Mouse (Mus musculus) right cerebral cortex, postnatal 36 days (tissue): Measurements from ENCODE around the gene Ptn.
"Not testable (repeated sequence)": the region's sequence is repeated elsewhere in the genome, so short reads cannot be mapped to it uniquely, and the experiment has no call there.

Experiments used
- DNase-seq, 2 experiments: peaks; one replicate each; pipeline ENCODE4 v3.0.0; 2022; ENCODE audit warnings: low spot score in 2 of 2, mixed read lengths in 1 of 2

The Ptn gene

DNA sequence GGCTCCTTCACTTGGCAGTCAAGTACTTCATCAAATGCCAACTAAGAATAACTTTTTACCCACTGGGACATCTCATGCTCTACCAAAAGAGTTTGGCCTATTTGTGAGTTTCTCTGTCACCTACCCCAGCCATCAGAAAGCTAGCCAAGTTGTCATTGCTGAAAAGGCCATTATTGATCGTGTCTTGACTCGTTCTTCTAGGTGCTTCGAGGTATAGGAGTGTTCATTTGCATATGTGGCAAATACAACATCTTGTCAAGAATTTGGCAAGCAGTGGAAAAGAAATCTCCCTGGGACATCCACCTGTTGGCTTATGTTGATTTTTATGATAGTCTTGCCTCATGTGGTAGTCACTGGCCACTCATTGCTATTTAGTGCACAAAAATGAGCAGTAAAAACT, 43.1 kb downstream of the Ptn start:
- DNase-seq: no peak

- no peak for DNase-seq
These were observed 54.8 kb downstream of the Ptn start for GRCm38 (mm10) chr6:36755001-36755885.

- DNase-seq: no peak
These were observed 57.1 kb downstream of the Ptn start for GRCm38 (mm10) chr6:36752887-36753286.

DNA sequence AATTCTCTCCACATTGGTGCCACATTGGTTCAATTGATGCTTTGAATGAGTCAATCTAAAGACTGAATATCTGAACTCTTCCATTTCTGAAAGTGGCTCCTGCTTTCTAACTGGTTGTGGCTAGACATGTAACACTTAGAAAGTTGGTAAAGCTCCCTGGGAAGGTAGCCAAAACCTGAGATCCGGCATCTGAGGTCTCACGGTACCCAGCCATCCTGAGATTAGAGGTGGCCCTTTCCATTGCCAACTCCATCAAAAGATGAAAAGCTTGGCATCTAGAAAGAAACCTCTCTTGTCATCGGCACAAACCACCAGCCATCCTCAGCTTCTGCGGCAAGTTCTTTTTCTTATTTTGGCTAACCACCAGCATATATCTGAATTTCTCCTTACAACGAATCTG, 70.2 kb downstream of the Ptn start:
- no peak for DNase-seq

DNA sequence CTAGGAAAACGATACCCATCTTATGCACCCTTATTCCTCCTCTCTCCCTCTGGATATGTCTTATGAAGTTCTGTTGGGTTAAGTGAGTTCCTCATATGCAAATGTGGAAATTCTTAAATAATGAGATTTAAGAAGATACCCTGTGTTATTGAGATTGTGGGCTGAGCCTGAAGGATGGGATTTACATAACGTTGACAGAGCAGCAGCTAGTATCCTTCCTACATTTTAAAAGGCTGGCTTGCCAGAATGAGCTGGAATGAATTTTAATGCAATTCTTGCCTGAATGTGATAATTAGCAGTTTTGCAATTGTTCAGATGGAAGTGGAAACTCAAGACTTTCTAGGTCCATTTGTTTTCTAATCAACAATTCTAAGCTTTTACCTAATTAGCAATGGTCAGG, 73.3 kb downstream of the Ptn start:
- DNase-seq: no peak

- not testable (repeated sequence) for DNase-seq
These were observed 74.4 kb downstream of the Ptn start for GRCm38 (mm10) chr6:36735622-36736021.

DNA sequence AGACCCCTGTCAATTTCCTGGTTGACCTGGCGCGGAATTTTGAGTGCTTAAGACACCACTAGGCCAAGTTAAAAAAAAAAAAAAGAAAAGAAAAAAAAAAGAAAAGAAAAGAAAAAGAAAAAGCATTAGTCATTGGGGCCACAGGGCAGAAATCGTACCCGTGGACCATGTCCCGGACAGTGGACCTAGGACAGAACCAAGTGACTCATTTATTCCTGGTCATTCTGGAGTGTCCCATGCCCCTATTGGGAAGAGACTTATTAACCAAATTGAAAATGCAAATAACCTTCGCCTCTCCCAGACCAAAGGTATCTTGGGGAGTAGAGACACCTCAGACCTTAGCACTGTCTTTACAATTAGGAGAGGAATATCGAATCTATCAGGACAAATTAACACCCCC, 80.2 kb downstream of the Ptn start:
- DNase-seq: not testable (repeated sequence)

- DNase-seq: no peak
These were observed 81.9 kb downstream of the Ptn start for GRCm38 (mm10) chr6:36728079-36728478.

DNA sequence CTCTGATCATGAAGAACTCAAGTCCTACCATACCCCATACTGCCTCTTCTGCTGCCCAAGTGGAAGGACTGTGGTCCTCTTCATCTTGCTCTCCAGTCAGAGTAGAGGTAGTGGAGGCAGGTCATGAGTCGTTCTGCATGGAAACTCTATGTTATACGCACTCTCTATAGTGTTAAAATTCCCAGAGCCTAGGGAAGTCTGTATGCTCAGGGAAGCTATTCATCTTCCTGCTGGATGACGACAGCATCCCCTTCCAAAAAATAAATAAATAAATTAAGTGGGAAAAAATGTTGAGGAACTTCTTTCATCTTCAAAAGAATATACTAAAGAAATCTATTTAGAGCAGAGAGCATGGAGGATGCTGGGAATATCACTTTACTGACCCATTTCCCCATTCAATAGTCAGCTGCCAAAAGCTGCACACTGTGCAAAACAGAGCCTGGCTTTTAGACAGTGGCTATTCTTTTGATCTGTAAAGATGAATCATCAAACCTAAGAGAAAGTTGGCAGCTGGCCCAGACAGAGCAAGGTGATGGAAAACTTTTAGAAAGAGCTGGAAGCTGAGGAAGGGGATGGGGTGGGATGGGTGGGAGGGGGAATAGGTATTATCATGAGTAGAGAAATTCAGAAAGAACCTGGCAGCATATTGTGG, 84.4 kb downstream of the Ptn start:
- DNase-seq: no peak

- DNase-seq: peak; percentile 49 to 64
These were observed 87.1 kb downstream of the Ptn start for GRCm38 (mm10) chr6:36722769-36723549.

DNA sequence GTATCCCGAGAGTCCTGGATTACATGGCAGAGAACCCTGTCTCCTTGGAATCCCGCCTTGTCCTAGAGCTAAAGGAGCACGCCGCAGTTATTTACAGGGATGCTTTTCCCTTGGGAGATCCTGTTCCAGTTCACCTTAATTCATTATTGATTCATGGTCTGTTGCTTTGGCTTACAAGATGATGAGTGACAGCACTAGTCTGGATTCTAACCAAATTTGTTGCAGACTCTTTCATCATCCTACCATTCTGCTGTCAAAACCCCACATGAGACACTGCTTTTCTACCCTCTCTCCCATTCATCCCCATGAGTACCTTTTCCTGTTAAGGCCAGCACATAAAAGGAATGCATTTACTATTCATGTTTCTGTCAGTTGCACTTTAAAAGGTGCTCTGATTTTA, 96.7 kb downstream of the Ptn start:
- no peak for DNase-seq

GRCm38 (mm10) chr6:36695481-36695880, 114.5 kb downstream of the Ptn start:
- DNase-seq: no peak

DNA sequence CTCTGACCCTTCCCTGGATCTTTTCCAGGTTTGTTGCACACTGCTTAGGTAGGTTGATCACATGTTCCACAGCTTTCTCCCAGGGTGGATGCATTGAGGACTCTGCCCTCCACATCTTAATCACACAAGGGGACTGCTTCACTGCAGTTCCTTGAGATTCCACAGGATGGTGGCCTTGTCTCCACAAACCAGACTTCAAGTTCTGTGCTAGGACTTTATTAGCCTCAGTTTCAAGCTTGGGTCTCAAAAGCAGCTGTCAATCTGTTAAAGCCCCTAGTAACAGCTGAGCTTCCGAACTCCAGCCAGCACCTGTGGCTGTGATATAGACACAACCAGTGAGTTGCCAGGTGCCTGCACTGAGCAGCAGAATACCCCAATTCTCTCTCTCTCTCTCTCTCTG, 118.5 kb downstream of the Ptn start:
- DNase-seq: peak; percentile 26 to 27

DNA sequence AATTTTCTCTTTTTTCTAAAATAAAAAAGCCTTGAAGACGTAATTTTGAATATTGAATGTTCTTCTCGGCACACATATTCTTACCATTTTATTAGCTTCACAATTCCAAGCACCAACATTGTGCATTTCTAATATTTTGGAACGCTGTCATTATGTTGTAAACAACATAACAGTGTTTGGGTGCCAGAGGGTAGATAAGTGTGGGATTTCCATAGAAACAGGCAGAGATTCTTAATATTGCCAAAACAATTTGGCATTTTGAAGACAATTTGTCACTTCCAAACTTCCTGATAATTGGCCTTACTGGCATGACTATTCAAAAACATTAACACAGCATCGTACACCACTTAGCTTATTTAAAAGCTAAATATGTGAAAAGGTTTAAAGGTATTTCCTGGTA, 119.1 kb downstream of the Ptn start:
- no peak for DNase-seq

DNA sequence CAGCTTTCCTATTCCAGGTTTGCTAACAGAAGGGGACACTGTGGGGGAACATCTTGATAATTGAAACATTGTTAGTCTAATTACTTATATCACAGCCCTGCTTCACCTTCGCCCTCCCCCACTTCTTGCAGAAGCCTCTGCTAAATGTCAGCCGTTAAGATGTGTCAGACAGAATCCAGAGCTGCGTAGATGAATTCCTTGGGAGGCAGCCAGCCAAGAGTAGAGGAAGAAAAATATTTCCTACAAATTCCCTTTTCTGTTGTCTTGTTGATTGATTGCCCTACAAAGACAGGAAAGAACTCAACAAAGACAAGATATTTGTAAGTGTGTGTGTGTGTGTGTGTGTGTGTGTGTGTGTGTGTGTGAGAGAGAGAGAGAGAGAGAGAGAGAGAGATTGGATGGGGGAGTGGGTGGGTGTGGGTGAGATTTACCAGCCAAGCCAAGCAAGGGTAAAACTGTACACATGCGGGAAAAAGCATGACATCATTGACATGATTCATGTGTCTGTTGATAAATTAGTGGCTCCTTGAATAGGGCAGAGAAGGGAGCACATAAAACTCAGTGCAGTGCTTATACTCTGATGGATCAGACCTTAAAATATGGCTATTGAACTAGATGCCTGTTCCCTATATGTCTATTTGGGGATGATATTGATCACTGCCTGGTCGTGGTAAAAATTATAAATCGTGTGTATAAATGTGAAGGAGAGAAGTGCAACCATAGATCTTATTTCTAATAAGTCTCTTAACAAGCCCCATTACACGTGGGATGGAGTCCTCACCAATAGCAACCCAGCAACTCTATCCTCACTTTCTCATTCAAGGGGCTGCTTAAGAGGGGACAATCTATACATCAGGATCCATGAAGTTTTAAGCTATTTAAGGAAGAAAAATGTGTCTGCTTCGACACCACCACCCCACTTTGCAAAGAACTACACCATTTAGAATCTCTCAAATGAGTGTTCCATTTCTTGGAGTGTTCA, 133.0 kb downstream of the Ptn start:
- no peak for DNase-seq

- no peak for DNase-seq
These were observed 137.4 kb downstream of the Ptn start for GRCm38 (mm10) chr6:36672399-36673221.

DNA sequence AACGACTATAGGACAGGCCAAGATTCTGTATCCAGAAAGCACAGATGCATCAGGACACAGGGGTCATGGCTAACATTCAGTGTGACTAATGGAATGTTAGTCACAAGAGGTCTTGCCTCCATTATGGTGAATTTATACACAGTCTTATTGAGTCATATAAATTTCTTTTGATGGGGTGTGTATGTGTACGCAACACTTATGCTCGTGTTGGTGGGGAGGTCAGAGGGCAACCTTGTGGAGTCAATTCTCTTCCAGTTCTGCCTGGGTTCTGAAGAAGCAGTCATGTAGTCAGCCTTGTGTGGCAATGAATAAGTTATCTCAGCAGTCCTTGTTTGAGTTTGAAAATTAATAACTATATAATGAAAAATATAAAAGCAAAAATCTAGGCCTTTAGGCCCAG, 138.7 kb downstream of the Ptn start:
- no peak for DNase-seq
